Mouse (Mus musculus) forelimb bud, embryonic 11.5 days (tissue): ENCODE measurements at regions not wholly inside any gene's neighbourhood (a gene's known extent, or its start where the extent isn't known, plus 50 kb on each side); places are given as distances from the start of the nearest gene placed in this dataset.
A peak's percentile ranks its signal among the peaks of the same experiment; 100 is the strongest.

Source experiments
- DNase-seq: peaks from one replicate; pipeline ENCODE4 v3.0.0-alpha.2; 2012; ENCODE audit warnings: low read depth, low spot score

DNA sequence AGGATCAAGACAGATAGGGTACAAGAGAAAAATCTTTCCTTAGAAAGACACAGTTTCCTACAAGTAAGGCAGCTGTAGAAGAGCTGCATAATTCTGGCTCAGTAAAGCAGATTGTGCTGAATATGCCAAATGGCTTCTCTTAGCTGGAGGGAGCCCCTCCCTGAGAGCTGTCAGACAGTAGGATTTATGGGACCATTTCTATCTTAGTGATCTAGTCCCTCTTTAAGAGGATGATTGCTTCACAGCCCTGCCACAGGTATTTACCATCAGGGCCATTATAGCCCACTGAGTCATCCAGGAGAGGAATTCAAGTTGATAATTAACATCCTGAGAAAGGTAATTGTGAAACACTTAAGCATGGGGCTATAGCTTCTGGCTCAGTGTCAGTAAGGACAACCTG lies 101.5 kb upstream of the Cypt1 start:
- no peak for DNase-seq

GRCm38 (mm10) chrX:16421663-16422062 lies 101.0 kb upstream of the Cypt1 start:
- DNase-seq: no peak

DNA sequence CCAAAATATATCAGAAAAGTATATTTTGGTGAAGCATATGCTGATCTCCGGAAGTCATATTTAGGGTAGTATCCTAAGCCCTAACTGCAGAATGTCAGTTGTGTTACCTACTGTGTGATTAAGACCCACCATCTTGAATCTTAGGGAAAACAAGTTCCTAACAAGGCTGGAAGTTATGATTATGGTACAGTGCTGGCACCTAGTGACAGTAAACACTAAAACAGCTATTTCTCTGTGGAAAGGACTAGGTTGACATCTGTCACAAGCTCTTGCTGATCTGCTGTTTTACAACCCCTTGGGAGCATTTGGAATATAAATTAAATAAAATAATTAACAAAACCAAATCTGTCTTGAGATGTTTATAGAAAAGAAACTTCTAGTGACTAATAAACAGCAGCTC lies 84.6 kb upstream of the Cypt1 start:
- DNase-seq: no peak

- peak; percentile 17 for DNase-seq
Measured at GRCm38 (mm10) chrX:16450496-16451078, 72.1 kb upstream of the Cypt1 start.
